Mouse (Mus musculus) brain, embryonic 14.5 days (tissue): ENCODE data around the gene Nup188. TPM values are rescaled to one million over a fixed set of nuclear protein-coding genes. Genes with fewer than 3 reads are reported as not detected.
A peak's percentile ranks its signal among the peaks of the same experiment; 100 is the strongest.

ENCODE experiments used
- DNase-seq: peaks from one replicate; pipeline ENCODE4 v3.0.0-alpha.2; 2011; ENCODE audit warnings: low read depth
- CTCF ChIP-seq: fragments of 200-500 bp; IDR thresholded peaks from 2 replicates; pipeline ENCODE4 v1.5.1; 2012; ENCODE audit warnings: inconsistent platforms, mild to moderate bottlenecking, moderate library complexity, borderline replicate concordance; ENCODE audit not compliant: insufficient read depth, insufficient read length; ENCODE audit errors: extremely low read depth
- POLR2A ChIP-seq: fragments of 200-500 bp; IDR thresholded peaks from 2 replicates; pipeline ENCODE4 v1.6.1; 2012; ENCODE audit warnings: mild to moderate bottlenecking, inconsistent platforms, borderline replicate concordance; ENCODE audit not compliant: poor library complexity, insufficient read depth, insufficient read length, severe bottlenecking; ENCODE audit errors: extremely low read depth
- polyA plus RNA-seq: library from polyadenylated mRNA; depleted of rRNA; stranded (reverse); fragments of >200 nt; gene quantifications from 2 replicates; pipeline ENCODE4 v1.2.3, GENCODE M21; 2012

The Nup188 gene
- polyA plus RNA-seq, 1 experiment = 48.7 TPM

DNA sequence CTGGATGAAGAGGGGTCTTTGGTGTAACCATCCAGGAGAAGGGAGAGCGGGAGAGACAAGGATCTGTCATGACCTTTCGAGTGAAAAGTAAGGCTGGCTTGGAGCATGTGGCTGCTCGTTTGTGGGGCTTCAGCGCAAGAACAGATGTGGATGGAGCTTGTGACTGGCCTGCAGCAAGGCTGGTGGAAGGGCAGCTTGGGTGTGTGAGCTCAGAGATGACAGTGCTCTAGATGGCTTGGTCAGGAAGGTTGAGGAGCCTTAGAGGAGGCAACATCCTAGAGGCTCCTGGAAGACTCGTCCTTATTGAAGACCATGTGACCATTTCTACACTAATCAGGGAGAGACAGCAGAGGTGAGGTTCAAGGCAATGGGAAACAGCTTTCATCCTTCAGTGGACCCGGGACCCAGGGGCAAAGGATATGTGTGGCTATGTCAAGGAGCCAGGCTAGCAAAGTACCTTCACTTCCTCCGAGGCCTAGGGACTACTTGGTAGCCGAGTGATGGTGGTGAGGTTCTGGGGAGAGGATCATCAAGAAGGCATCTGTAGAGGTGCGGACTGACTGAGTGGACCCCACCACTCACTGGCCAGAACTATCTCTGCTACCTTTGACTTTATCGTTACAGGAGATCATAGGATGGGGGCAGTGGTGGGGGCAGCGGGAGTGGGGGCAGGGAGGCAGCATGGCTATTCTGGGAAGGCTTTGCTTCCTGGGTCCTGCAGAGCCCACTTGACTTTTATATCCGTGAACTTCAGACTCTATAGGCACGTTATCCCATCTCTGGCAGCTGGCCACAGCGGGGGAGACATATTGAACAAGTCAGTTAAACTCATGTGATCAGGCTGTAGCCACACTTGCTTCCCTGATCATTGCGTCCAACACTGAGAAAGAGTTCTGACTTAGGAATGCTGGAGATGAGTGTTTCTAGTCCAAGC lies 26.8 kb upstream of the Nup188 start:
- TF ChIP-seq CTCF (no peak), POLR2A (no peak)
- no peak for DNase-seq

DNA sequence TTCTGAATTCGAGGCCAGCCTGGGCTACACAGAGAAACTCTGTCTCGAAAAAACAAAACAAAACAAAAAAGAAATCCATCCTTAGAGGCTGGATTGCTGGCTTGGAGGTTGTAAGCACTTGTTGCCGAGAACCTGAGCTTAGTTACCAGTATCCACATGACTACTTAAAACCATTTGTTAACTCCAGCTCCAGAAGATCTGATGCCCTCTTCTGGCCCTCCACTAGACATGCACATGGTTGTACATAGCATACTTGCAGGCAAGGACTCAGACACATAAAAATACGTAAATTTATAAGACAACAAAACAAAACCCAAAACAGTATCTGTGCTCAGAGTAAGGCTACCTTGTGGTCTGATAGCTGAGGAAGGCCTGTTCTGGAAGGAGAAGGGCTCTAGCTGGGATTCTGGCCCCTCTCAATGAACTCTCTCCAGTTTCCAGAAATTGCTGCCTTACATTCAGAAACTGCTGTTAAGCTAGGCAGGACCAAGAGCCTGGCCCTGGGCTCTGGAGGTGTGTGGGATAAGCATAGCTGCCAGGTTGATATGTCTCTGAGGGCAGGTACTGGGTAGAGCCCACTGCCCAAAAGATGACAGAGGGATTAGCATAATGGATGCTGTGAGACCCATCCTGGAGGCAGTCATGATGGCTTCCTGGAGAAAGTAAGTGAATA lies 25.0 kb upstream of the Nup188 start:
- no peak for DNase-seq
- TF ChIP-seq POLR2A = no peak
- no peak for TF ChIP-seq CTCF

DNA sequence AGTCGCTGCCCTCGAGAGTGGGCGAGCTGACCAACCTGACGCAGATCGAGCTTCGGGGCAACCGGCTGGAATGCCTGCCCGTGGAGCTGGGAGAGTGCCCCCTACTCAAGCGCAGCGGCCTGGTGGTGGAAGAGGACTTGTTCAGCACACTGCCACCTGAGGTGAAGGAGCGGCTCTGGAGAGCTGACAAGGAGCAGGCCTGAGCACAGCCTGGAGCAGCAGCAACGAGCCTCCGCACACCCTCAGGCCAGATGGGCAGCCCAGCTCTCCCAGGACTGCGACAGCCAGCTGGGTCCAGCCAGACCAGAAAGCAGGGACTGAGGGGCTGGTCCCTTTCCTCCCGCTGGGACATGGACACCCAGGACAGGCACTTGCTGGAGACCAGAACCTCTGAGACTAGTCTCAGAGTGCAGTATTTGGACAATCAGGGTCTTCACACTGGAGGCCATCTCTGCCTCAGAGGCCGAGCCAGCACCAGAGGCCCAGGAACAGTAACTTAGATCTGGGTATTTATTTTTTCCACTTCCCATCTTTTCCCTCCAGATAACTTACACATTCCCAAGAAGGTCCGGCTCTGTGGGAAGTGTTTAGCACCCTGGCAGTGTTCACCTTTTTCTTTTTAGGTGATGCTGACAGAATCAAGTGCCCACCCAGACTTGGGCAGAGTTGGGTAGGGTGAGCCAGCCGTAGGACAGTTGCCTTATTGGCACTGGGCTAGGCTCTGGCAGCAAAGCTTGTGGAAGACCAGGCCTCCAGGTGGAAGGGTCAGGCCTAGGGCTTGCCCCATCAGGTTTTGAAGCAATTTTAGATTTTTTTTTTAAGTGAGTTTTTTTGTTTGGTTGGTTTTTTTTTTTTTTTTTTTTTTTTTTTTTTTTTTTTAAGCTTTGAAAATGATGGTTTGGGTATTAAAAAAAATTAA lies 24.0 kb upstream of the Nup188 start:
- DNase-seq = no peak

DNA sequence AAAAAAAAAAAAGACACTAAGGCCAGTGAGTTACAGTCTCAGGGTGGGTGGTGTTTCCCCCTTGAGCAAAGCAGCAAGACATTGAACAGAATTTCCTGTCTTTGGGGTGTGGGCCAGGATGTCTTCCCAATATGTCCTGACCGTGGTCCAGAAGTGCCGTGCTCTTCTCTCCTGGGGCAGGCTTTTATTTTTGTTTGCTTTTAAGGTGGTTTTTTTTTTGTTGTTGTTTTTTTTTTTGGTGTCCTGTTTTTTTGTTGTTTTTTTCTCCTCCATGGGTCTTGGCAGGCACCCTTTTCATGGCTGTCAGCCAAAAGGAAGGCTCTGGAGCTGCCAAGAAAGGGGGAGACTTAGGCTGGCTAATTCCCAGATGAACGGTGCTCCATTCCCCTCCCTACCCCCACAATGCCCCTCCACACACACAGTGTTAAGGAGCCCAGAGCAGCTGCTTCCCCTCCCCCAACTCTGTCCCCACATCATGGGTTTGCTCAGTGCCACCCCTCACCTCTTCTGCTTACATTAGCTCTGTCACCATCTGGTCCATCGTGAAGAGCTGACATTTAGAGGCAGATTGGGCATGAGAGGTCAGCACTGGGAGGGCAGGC lies 23.3 kb upstream of the Nup188 start:
- peak; percentile 94 for DNase-seq
- TF ChIP-seq POLR2A = no peak
- no peak for TF ChIP-seq CTCF

More for the DNA sequence above, 24.0 kb upstream of the Nup188 start:
- no peak for TF ChIP-seq CTCF
- no peak for TF ChIP-seq POLR2A

DNA sequence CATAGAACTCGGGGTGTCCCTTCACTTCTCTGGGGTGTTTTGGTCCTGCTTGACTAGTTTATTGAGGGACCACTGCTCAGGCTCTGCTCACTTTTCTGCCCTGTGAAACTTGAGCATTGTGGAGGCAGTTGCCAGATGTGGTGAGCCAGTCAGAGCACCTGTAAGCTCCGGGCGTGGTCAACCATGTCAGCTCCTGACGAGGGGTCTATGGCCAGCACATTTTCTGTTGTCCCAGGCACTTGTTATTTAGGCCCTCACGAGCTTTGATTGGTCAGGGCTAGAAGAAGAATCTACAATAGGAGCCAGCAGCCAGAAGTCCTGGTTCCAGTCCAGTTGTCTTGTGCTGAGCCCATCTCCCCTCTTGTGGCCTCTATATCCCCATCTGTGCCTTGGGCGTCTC lies 22.4 kb upstream of the Nup188 start:
- TF ChIP-seq CTCF (no peak), POLR2A (no peak)
- DNase-seq = no peak

DNA sequence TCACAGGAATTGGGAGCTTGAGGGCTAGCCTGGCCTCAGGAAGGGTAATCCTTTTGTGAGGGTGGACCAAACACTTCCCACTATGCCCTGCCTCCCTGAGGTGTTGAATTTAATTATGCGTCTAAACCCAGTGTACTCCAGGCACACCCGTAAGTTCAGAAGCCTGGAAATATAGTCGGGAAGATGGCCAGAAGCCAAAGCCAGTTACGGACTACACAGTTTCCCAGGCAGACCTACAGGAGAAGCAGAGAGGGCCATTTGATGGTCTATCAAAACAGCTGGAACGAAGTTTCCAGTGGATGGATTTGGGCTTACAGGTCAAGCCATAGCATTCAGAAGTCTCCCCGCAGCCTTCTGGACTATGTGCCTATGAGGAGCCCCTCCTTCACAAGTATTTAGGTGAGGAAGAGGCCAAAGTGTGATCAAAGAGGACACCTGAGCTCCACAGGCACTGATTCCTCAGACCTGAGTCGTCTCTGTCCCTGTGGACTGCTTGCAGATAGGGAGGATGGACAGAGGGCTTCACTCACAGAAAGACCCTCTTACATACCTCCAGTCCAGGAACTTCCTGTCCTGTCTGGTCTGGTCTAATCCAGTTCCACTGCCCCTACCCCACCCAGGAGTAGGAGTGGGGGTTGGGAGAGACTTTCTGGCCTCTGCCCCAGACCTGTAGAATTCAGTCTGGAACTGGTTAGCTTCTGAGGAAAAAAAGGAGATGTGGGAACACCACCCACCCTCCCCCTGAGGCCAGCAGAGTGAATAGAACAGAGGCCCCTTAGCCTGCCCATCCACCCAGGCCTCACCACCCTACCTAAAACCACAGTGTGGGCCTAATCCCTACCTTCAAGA lies 21.3 kb upstream of the Nup188 start:
- TF ChIP-seq CTCF = no peak
- no peak for TF ChIP-seq POLR2A
- DNase-seq = peak; percentile 17

DNA sequence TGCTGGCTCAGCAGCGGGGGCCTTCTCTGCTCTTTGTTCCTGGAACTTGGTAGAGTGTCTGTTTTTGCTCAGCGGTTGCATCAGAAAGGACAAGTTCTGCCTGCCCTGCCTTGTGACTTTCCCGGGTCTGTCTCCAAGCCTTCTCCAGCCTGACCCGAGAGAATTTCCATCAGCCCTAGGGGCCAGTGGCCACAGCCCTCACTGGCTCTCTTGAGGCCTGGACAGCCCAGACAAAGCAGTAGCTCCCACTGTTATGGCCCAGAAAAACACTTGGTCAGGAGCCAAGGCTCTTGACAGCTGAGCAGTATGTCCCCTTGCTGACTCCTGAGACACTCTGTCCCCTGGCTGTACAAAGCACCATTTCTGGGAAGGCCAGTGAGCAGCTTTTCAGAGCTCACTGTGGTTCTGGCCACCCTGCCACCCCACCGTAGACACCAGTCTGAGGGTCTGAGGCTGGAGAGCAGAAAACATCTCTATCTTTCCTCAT lies 20.4 kb upstream of the Nup188 start, which contains the start of gene Phyhd1:
Gene Phyhd1, plus strand, starts transcription at position 437 of the 487 bp plus-strand sequence.
- peak; percentile 64 for DNase-seq
- TF ChIP-seq POLR2A (no peak), CTCF (no peak)

DNA sequence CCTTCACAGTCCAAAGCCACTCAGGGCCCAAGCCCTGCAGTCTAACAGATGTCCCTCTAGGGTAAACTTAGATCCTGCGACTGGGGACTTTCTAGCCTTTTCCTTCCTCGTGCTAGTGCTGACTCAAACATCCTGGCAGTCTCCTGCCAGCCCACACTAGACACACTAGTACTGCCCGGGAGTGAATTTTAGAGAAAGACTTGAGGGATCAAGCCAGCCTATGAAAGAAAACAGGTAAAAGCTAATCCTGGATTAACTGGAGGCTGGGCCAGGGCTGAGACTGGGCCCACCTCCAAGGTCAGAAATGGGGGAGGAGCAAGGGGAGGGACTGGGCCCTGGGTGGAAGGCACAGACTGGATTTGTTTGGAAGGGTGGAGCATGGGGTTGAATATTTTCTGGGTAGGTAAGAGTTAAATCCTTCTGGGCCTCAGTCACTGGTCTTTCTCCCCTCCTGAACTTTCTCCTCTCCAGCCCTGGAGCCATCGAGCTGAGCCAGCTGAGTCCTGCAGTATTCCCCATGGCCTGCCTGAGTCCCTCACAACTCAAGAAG lies 19.7 kb upstream of the Nup188 start:
- DNase-seq = peak; percentile 71
- no peak for TF ChIP-seq CTCF
- no peak for TF ChIP-seq POLR2A

DNA sequence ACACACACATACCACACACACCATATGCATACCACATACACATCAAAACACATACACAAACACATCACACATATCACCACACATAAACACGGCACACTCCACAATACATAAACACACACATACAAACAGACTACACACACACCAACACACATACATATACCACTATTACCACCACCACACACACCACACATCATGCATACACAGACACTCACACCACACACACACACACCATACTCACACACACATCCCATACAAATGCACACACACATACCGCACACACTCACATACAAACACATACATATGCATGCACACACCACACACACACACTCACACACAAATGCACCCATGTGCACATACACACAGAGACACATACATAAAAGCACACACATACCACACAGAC lies 18.7 kb upstream of the Nup188 start:
- TF ChIP-seq CTCF (no peak), POLR2A (no peak)
- no peak for DNase-seq
